Mouse (Mus musculus): ENCODE results near the gene Dock2.

DNA sequence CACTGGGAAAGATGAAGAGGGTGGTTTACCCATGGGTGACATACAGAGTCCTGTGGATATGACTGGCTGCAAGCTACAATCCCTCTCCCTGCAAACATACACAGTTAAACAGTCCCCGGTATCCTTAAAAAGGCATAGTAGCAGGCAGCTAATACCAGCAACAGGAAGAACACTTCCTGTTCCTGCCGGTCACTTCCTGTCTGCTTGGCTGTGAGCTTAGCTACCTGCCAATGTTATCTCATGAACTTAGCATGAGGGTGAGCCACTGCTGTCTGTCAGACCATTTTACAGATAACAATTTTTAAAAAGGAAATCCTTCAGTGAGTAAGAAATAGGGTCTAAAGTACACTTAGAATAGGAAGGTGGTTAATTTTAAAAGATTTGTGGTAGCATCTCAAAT is 385.1 kb downstream of the Dock2 start:
- TF ChIP-seq CTCF (conservative IDR thresholded peaks at IDR 0.05 in 1 of 2, IDR thresholded peaks at IDR 0.05 in 1 of 2; ENCODE audit: low read depth in 2 of 2, low read length in 2 of 2) (no peak), IRF4 (IDR thresholded peaks at IDR 0.05; ENCODE audit: low read depth, low read length) (no peak), POLR2A (IDR thresholded peaks at IDR 0.05; ENCODE audit: low read depth, low read length) (no peak), JUN (IDR thresholded peaks at IDR 0.05; ENCODE audit: insufficient read depth, low read depth, low read length) (no peak), TBP (conservative IDR thresholded peaks at IDR 0.05; ENCODE audit: low read depth, low read length) (no peak), NRF1 (IDR thresholded peaks at IDR 0.05; ENCODE audit: low read depth, low read length) (no peak), CHD1 (IDR thresholded peaks at IDR 0.05; ENCODE audit: low read depth, low read length) (no peak)
